In genomic region chr8:115126081-115126480, GRCm38 (mm10) we compare ENCODE assay signal across 15 mouse cellular contexts.
"Had no signal": no experiment of that assay in that cellular context is flagged by ENCODE, and none has a peak within 500 bp of the region (broad histone marks: within the 10 kb centered on the region; RNA-seq: fewer than 3 reads in every experiment).

No protein-coding gene starts in this region.

- H3K27ac ChIP-seq: lung, embryonic 15.5 days; macrophage; midbrain, embryonic 13.5 days; neural tube, embryonic 12.5 days; stomach, embryonic 15.5 days; stomach, postnatal 0 days had no signal

- H3K36me3 ChIP-seq: lung, embryonic 15.5 days; midbrain, embryonic 13.5 days; neural tube, embryonic 12.5 days; stomach, embryonic 15.5 days had no signal

- H3K4me3 ChIP-seq: lung, embryonic 15.5 days; megakaryocyte, embryonic 14.5 days; midbrain, embryonic 13.5 days; neural tube, embryonic 12.5 days; stomach, embryonic 15.5 days had no signal

- H3K4me1 ChIP-seq: lung, embryonic 15.5 days; megakaryocyte, embryonic 14.5 days; midbrain, embryonic 13.5 days; neural tube, embryonic 12.5 days; stomach, embryonic 15.5 days had no signal

- DNase-seq: liver, postnatal 0 days; lung, adult 2 months; lung, postnatal 14 days; lung, postnatal 36 days; right cerebral cortex, postnatal 14 days; thymus, adult 2 months; thymus, postnatal 25 days; thymus, postnatal 4 days had no signal

- H3K27me3 ChIP-seq: lung, embryonic 15.5 days; megakaryocyte, embryonic 14.5 days; midbrain, embryonic 13.5 days; neural tube, embryonic 12.5 days; stomach, embryonic 15.5 days had no signal
